In the genomic region with DNA sequence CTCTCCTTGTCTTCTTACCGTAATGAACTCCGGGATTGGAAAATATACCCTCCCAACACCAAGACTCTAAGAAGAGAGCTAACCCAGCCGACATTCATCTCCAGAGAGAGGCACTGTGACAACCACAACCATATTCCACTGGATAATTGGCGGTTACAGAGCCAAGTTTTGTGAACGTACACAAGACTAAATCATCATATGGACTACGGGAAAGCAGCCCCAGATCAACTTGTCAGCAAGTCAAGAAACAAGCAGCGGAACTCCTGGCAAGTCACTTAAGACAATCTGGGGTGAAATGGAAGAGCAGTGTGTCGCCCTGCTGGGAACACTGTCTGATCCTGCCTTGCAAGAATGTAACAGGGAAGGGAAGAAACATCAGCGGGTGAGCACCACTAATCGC, we compare ENCODE assay signal across 29 mouse cellular contexts. TPM values are rescaled to one million over a fixed set of nuclear protein-coding genes. Genes with fewer than 3 reads are reported as not detected.
DNase-seq lines count a peak whose midpoint lies in the region; ATAC-seq and TF ChIP-seq lines count a peak whose summit lies in the region.
"Had no signal": no experiment of that assay in that cellular context is flagged by ENCODE, and none has a peak within 500 bp of the region (broad histone marks: within the 10 kb centered on the region; RNA-seq: fewer than 3 reads in every experiment).

No protein-coding gene starts in this region.

- DNase-seq in forebrain, embryonic 14.5 days (ENCODE audit: low spot score), result peak; percentile 62
- DNase-seq in forebrain, embryonic 10.5 days (ENCODE audit: extremely low spot score, low spot score), result no peak
- peak; percentile 52 for DNase-seq in forebrain, postnatal 0 days
- no peak for DNase-seq in forebrain, embryonic 11.5 days (ENCODE audit: low spot score)
- DNase-seq in brain, embryonic 14.5 days (ENCODE audit: low read depth), result peak; percentile 78
- no peak for DNase-seq in urinary bladder, adult 18-20 months (ENCODE audit: low spot score in 2 of 2)
- DNase-seq: adrenal gland, adult 2 months; adrenal gland, postnatal 14 days; B cell, adult 2 months; cerebellum, adult 11-12 months; cerebellum, adult 8-10 months; cerebellum, postnatal 10 days; cerebellum, postnatal 36 days; embryo, embryonic 11 days; gastrocnemius, postnatal 10 days; gastrocnemius, postnatal 36 days; heart, adult 2 months; heart, postnatal 14 days; heart, postnatal 4 days had no signal

- no peak for ATAC-seq in forebrain, embryonic 14.5 days
- ATAC-seq in forebrain, postnatal 0 days, result peak; percentile 49
- ATAC-seq in forebrain, embryonic 11.5 days (replicated peaks; ENCODE audit: low FRiP score), result no peak
- ATAC-seq in megakaryocyte-erythroid progenitor cell, adult 5-6 weeks (replicated peaks; ENCODE audit: low FRiP score, low TSS enrichment, poor library complexity, severe bottlenecking), result peak; percentile 38; the same call in 1 of the 2 replicates
- ATAC-seq: hindbrain, postnatal 0 days; inflammation-experienced regulatory T-cells, adult 6 months; intestine, embryonic 16.5 days had no signal

- no peak for TF ChIP-seq CTCF in forebrain, postnatal 0 days (IDR thresholded peaks at IDR 0.05; ENCODE audit: low read depth)
- no peak for TF ChIP-seq CTCF in brain, embryonic 14.5 days (IDR thresholded peaks at IDR 0.05; ENCODE audit: borderline replicate concordance, extremely low read depth, insufficient read depth, insufficient read length)

- H3K4me1 ChIP-seq in forebrain, embryonic 14.5 days (ENCODE audit: control insufficient read depth, insufficient read depth, low read length), result peaks cover 18% of the 10 kb centered on the region
- peaks cover 42% of the 10 kb centered on the region for H3K4me1 ChIP-seq in forebrain, embryonic 10.5 days
- peaks cover 5% of the 10 kb centered on the region for H3K4me1 ChIP-seq in forebrain, postnatal 0 days (ENCODE audit: insufficient read depth)
- H3K4me1 ChIP-seq in forebrain, embryonic 11.5 days (replicated peaks; ENCODE audit: control insufficient read depth, insufficient read depth, low read length), result peaks cover 3% of the 10 kb centered on the region; the same call in 1 of the 2 replicates
- H3K4me1 ChIP-seq: embryonic facial prominence, embryonic 15.5 days had no signal

- no peak overlapping the region for H3K4me3 ChIP-seq in forebrain, embryonic 14.5 days (ENCODE audit: low read depth, low read length)
- no peak overlapping the region for H3K4me3 ChIP-seq in forebrain, embryonic 10.5 days
- no peak overlapping the region for H3K4me3 ChIP-seq in forebrain, postnatal 0 days (ENCODE audit: low read depth, low read length)
- no peak overlapping the region for H3K4me3 ChIP-seq in forebrain, embryonic 11.5 days (ENCODE audit: low read depth, low read length)
- H3K4me3 ChIP-seq: embryonic facial prominence, embryonic 15.5 days; heart, adult 2 months; heart, embryonic 10.5 days; heart, embryonic 13.5 days had no signal

- no peak for TF ChIP-seq POLR2A in brain, embryonic 14.5 days (IDR thresholded peaks at IDR 0.05; ENCODE audit: borderline replicate concordance, extremely low read depth, insufficient read depth, insufficient read length, poor library complexity, severe bottlenecking)

- H3K4me2 ChIP-seq in forebrain, embryonic 14.5 days (ENCODE audit: low read length), result no peak overlapping the region
- no peak overlapping the region for H3K4me2 ChIP-seq in forebrain, postnatal 0 days (ENCODE audit: low read depth)
- no peak overlapping the region for H3K4me2 ChIP-seq in forebrain, embryonic 11.5 days (ENCODE audit: low read depth, low read length, severe bottlenecking)
- H3K4me2 ChIP-seq: embryonic facial prominence, embryonic 15.5 days; heart, embryonic 13.5 days; hindbrain, embryonic 14.5 days had no signal

- H3K27me3 ChIP-seq in forebrain, embryonic 14.5 days (replicated peaks; ENCODE audit: control insufficient read depth, insufficient read depth, low read length), result no peaks in the 10 kb centered on the region
- H3K27me3 ChIP-seq in forebrain, embryonic 10.5 days (ENCODE audit: poor library complexity, severe bottlenecking), result peaks cover 5% of the 10 kb centered on the region
- no peaks in the 10 kb centered on the region for H3K27me3 ChIP-seq in forebrain, postnatal 0 days (ENCODE audit: insufficient read depth, low read length)
- H3K27me3 ChIP-seq in forebrain, embryonic 11.5 days (ENCODE audit: control insufficient read depth, insufficient read depth, low read length), result no peaks in the 10 kb centered on the region
- H3K27me3 ChIP-seq: CH12.LX; embryonic facial prominence, embryonic 15.5 days had no signal

- 72% methylated on average over 10 of the region's 10 CpGs for WGBS in forebrain, embryonic 14.5 days
- WGBS in forebrain, embryonic 10.5 days, result 85% methylated on average over 10 of the region's 10 CpGs
- whole genome bisulfite sequencing in forebrain, postnatal 0 days, result 60% methylated on average over 10 of the region's 10 CpGs
- 82% methylated on average over 10 of the region's 10 CpGs for WGBS in forebrain, embryonic 11.5 days

- no peaks in the 10 kb centered on the region for H3K36me3 ChIP-seq in forebrain, embryonic 14.5 days (ENCODE audit: control insufficient read depth, insufficient read depth, low read length)
- H3K36me3 ChIP-seq in forebrain, embryonic 10.5 days (replicated peaks), result no peaks in the 10 kb centered on the region
- no peaks in the 10 kb centered on the region for H3K36me3 ChIP-seq in forebrain, postnatal 0 days (ENCODE audit: insufficient read depth)
- no peaks in the 10 kb centered on the region for H3K36me3 ChIP-seq in forebrain, embryonic 11.5 days (ENCODE audit: control insufficient read depth, insufficient read depth, low read length)
- H3K36me3 ChIP-seq: embryonic facial prominence, embryonic 15.5 days; G1E; heart, embryonic 10.5 days; heart, embryonic 13.5 days had no signal

- H3K27ac ChIP-seq in forebrain, embryonic 14.5 days (ENCODE audit: low read depth, low read length), result no peak overlapping the region; the same call in 1 of the 2 replicates
- no peak overlapping the region for H3K27ac ChIP-seq in forebrain, embryonic 10.5 days
- no peak overlapping the region for H3K27ac ChIP-seq in forebrain, postnatal 0 days (ENCODE audit: low read depth, low read length)
- no peak overlapping the region for H3K27ac ChIP-seq in forebrain, embryonic 11.5 days (ENCODE audit: low read depth, low read length)
- H3K27ac ChIP-seq: embryonic facial prominence, embryonic 15.5 days; heart, adult 2 months; heart, embryonic 10.5 days; heart, embryonic 13.5 days; hindbrain, embryonic 14.5 days; hindbrain, postnatal 0 days had no signal

- H3K9ac ChIP-seq in forebrain, embryonic 14.5 days (ENCODE audit: low read length), result no peak overlapping the region
- H3K9ac ChIP-seq in forebrain, postnatal 0 days, result no peak overlapping the region
- H3K9ac ChIP-seq in forebrain, embryonic 11.5 days (ENCODE audit: low read length), result no peak overlapping the region
- H3K9ac ChIP-seq: embryonic facial prominence, embryonic 15.5 days; heart, embryonic 13.5 days; hindbrain, embryonic 14.5 days had no signal

- no peaks in the 10 kb centered on the region for H3K9me3 ChIP-seq in forebrain, embryonic 14.5 days (replicated peaks; ENCODE audit: control insufficient read depth, low read length)
- no peaks in the 10 kb centered on the region for H3K9me3 ChIP-seq in forebrain, embryonic 10.5 days
- H3K9me3 ChIP-seq in forebrain, postnatal 0 days (ENCODE audit: low read length), result no peaks in the 10 kb centered on the region
- H3K9me3 ChIP-seq in forebrain, embryonic 11.5 days (ENCODE audit: control insufficient read depth, low read length), result no peaks in the 10 kb centered on the region
- H3K9me3 ChIP-seq: embryonic facial prominence, embryonic 15.5 days; G1E; heart, embryonic 10.5 days; heart, embryonic 13.5 days had no signal

RNA-seq across cellular contexts. Expression of a gene that starts 52.6 kb away (rescaled TPM):
- 21.9 and 26.0 TPM in 2 replicates for polyA plus RNA-seq in forebrain, embryonic 14.5 days (2014; fragmentation: Nextera tagmentation; extraction: Ambion mirVana)
- polyA plus RNA-seq in forebrain, embryonic 10.5 days (2016; fragmentation: Nextera tagmentation; extraction: Ambion mirVana), result 7.1 and 7.3 TPM in 2 replicates
- 16.2 and 19.0 TPM in 2 replicates for total RNA-seq in forebrain, postnatal 0 days (2014; rRNA removed)
- polyA plus RNA-seq in forebrain, postnatal 0 days (2015; fragmentation: Nextera tagmentation; extraction: Ambion mirVana), result 9.1 and 16.0 TPM in 2 replicates
- polyA plus RNA-seq in forebrain, embryonic 11.5 days (2014; fragmentation: Nextera tagmentation; extraction: Ambion mirVana), result 16.2 and 17.3 TPM in 2 replicates
- polyA plus RNA-seq in brain, embryonic 14.5 days (2012; rRNA removed), result 23.6 and 31.4 TPM in 2 replicates
- 3.5 and 16.9 TPM in 2 replicates for total RNA-seq in megakaryocyte-erythroid progenitor cell, adult 5-6 weeks (2014; fragmentation: Nextera tagmentation)
- 0.52 and 0.53 TPM in 2 replicates for total RNA-seq in megakaryocyte-erythroid progenitor cell, adult 5-6 weeks (2017)
- total RNA-seq: CH12.LX had no signal
- polyA plus RNA-seq: G1E had no signal

Comparison
In these comparisons a context has a peak if more than half of its experiments do, and no peak if none do; other contexts are left out.
1. ATAC-seq: peak in forebrain, postnatal 0 days (single experiment) and megakaryocyte-erythroid progenitor cell, adult 5-6 weeks (single experiment); none in forebrain, embryonic 14.5 days (single experiment) and forebrain, embryonic 11.5 days (single experiment).
2. DNase-seq: peak in forebrain, embryonic 14.5 days (single experiment), forebrain, postnatal 0 days (single experiment) and brain, embryonic 14.5 days (single experiment); none in forebrain, embryonic 10.5 days (single experiment), forebrain, embryonic 11.5 days (single experiment) and urinary bladder, adult 18-20 months (0 of 2).